Mouse (Mus musculus): Measurements from ENCODE around the gene Vps25. TPM values are rescaled to one million over a fixed set of nuclear protein-coding genes. Genes with fewer than 3 reads are reported as not detected.

Gene Vps25
- total and polyA plus RNA-seq, 3 experiments, result 105 to 211 (median 132) TPM

DNA sequence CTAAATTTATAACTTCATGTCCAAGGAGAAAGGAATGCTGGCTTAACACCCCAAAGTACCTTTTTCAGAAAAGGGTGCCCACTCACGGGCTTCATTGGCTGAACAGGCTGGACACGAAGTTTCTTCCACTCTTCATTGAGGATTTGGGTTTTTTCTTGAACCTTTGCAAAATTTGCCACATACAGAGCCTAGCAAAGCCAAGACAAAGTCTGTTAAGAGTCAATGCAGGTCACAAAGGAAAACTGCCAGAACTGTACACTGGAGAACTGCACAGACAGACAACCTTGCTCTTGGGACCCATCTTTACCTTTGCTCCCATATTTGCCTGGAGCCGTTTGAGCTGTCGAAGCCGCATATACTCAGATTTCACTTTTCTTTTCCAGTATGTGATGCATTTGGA lies 36.6 kb upstream of the Vps25 start:
- peaks cover 2 to 21% of the 10 kb centered on the region in 2 experiments; a peak in 3 of 4 replicates for H3K4me1 ChIP-seq (ENCODE audit: control insufficient read depth in 1 of 2, insufficient read depth in 2 of 2)
- in situ Hi-C loops (cut with MboI; ENCODE audit: low pct_ligation_motif_present, low pct_unique_long_range_greater_than_20kb, low sequenced_read_pairs) (loop anchor here (5.0 to 10.0 kb wide), 2 partner anchors 35 to 78 kb away; partner anchors contain the start of gene Vps25), dilution Hi-C loops (cut with MboI; ENCODE audit: extremely low pct_ligation_motif_present, extremely low pct_unique_long_range_greater_than_20kb, low sequenced_read_pairs) (no loop called here)
- H3K79me2 ChIP-seq (replicated peaks; ENCODE audit: control insufficient read depth, extremely low read depth, insufficient read depth, poor library complexity, severe bottlenecking), result peaks cover 5% of the 10 kb centered on the region
- no peaks in the 10 kb centered on the region for H3K9me3 ChIP-seq (replicated peaks; ENCODE audit: low read length)
- no peak overlapping the region for H3K9ac ChIP-seq (ENCODE audit: insufficient read depth, low read depth)
- H3K4me3 ChIP-seq (replicated peaks in 1 of 3; ENCODE audit: low read depth in 2 of 3, low read length in 2 of 3, poor library complexity in 1 of 3), result no peak overlapping the region
- H3K27ac ChIP-seq (ENCODE audit: insufficient read depth, low read depth), result no peak overlapping the region
- peaks cover 29 to 65% of the 10 kb centered on the region in 2 experiments for H3K36me3 ChIP-seq (replicated peaks in 1 of 2; ENCODE audit: control insufficient read depth in 1 of 2, insufficient read depth in 1 of 2, low read length in 1 of 2)
- no peak overlapping the region for H3K4me2 ChIP-seq (ENCODE audit: insufficient read depth, low read depth, poor library complexity, severe bottlenecking)
- DNase-seq (ENCODE audit: extremely low read depth), result no peak
- H3K27me3 ChIP-seq (replicated peaks), result no peaks in the 10 kb centered on the region
- TF ChIP-seq ZC3H11A (IDR thresholded peaks at IDR 0.05; ENCODE audit: low read depth, low read length) (no peak), SIN3A (IDR thresholded peaks at IDR 0.05; ENCODE audit: low read length) (no peak), ETS1 (conservative IDR thresholded peaks at IDR 0.05; ENCODE audit: low read depth, low read length) (no peak), NRF1 (IDR thresholded peaks at IDR 0.05; ENCODE audit: low read depth, low read length) (no peak), RCOR1 (conservative IDR thresholded peaks at IDR 0.05; ENCODE audit: low read depth, low read length) (no peak), BHLHE40 (IDR thresholded peaks at IDR 0.05; ENCODE audit: low read depth, low read length) (no peak), CHD1 (IDR thresholded peaks at IDR 0.05; ENCODE audit: low read depth, low read length) (no peak), MXI1 (IDR thresholded peaks at IDR 0.05; ENCODE audit: low read depth, low read length) (no peak), EP300 (IDR thresholded peaks at IDR 0.05; ENCODE audit: low read length) (no peak)

DNA sequence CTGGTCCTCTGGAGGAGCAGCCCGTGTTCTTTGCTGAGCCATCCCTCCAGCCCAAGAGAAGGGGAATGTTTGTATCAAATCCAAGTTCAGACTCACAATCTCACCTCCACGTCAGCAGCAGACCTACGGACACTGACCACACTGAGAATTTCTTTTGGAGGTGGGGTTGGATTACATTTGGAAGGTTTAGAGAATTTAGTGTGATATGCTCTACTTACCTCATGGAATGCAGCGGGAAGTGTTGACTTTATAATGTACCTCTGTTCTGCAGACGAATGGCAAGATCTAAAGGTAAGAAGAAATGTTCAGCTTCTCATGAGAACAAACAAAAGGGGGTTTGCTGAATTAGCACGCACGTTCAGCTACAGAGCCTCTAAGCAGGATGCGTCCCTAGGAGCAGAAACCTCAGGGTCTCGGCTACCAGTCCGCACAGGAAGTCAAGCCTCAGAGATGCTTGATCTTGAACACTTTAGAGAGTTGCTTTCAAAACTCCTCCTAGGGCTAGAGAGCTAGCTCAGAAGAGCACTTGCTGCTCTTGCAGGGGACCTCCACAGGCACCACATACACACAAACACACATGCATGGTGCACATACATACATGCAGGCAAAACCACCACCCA lies 35.0 kb upstream of the Vps25 start:
- H3K9ac ChIP-seq (ENCODE audit: insufficient read depth, low read depth), result no peak overlapping the region
- no peaks in the 10 kb centered on the region for H3K9me3 ChIP-seq (replicated peaks; ENCODE audit: low read length)
- H3K36me3 ChIP-seq (replicated peaks in 1 of 2; ENCODE audit: control insufficient read depth in 1 of 2, insufficient read depth in 1 of 2, low read length in 1 of 2), result peaks cover 22 to 58% of the 10 kb centered on the region in 2 experiments
- H3K79me2 ChIP-seq (replicated peaks; ENCODE audit: control insufficient read depth, extremely low read depth, insufficient read depth, poor library complexity, severe bottlenecking), result peaks cover 9% of the 10 kb centered on the region
- in situ Hi-C loops (cut with MboI; ENCODE audit: low pct_ligation_motif_present, low pct_unique_long_range_greater_than_20kb, low sequenced_read_pairs), result loop anchor here (5.0 to 10.0 kb wide), 2 partner anchors 34 to 76 kb away; partner anchors contain the start of gene Vps25
- no peak overlapping the region for H3K27ac ChIP-seq (ENCODE audit: insufficient read depth, low read depth)
- no peaks in the 10 kb centered on the region for H3K27me3 ChIP-seq (replicated peaks)
- TF ChIP-seq UBTF (IDR thresholded peaks at IDR 0.05; ENCODE audit: low read depth, low read length) (no peak), ZMIZ1 (IDR thresholded peaks at IDR 0.05; ENCODE audit: low read depth, low read length) (no peak), HCFC1 (IDR thresholded peaks at IDR 0.05; ENCODE audit: low read depth, low read length) (no peak), SIN3A (IDR thresholded peaks at IDR 0.05; ENCODE audit: low read length) (no peak), JUND (conservative IDR thresholded peaks at IDR 0.05; ENCODE audit: low read depth, low read length) (no peak), PAX5 (IDR thresholded peaks at IDR 0.05; ENCODE audit: low read length) (no peak), JUN (IDR thresholded peaks at IDR 0.05; ENCODE audit: insufficient read depth, low read depth, low read length) (no peak), CHD1 (IDR thresholded peaks at IDR 0.05; ENCODE audit: low read depth, low read length) (no peak), RAD21 (IDR thresholded peaks at IDR 0.05; ENCODE audit: low read depth, low read length) (no peak), GABPA (IDR thresholded peaks at IDR 0.05; ENCODE audit: insufficient replicate concordance, low read depth, low read length) (no peak), ZC3H11A (IDR thresholded peaks at IDR 0.05; ENCODE audit: low read depth, low read length) (no peak), TBP (conservative IDR thresholded peaks at IDR 0.05; ENCODE audit: low read depth, low read length) (no peak), CHD2 (IDR thresholded peaks at IDR 0.05; ENCODE audit: low read length) (no peak), MAX (IDR thresholded peaks at IDR 0.05; ENCODE audit: low read length) (no peak), CTCF (conservative IDR thresholded peaks at IDR 0.05 in 1 of 2, IDR thresholded peaks at IDR 0.05 in 1 of 2; ENCODE audit: low read depth in 2 of 2, low read length in 2 of 2) (no peak), SMC3 (IDR thresholded peaks at IDR 0.05; ENCODE audit: low read depth, low read length) (no peak), RCOR1 (conservative IDR thresholded peaks at IDR 0.05; ENCODE audit: low read depth, low read length) (no peak), POLR2A (IDR thresholded peaks at IDR 0.05; ENCODE audit: low read depth, low read length) (no peak)
- H3K4me2 ChIP-seq (ENCODE audit: insufficient read depth, low read depth, poor library complexity, severe bottlenecking), result no peak overlapping the region
- H3K4me1 ChIP-seq (ENCODE audit: control insufficient read depth in 1 of 2, insufficient read depth in 2 of 2), result peaks cover 2 to 21% of the 10 kb centered on the region in 2 experiments; a peak in 3 of 4 replicates
- no peak for DNase-seq (ENCODE audit: extremely low read depth)
- dilution Hi-C loops (cut with MboI; ENCODE audit: extremely low pct_ligation_motif_present, extremely low pct_unique_long_range_greater_than_20kb, low sequenced_read_pairs), result no loop called here
- H3K4me3 ChIP-seq (replicated peaks in 1 of 3; ENCODE audit: low read depth in 2 of 3, low read length in 2 of 3, poor library complexity in 1 of 3), result no peak overlapping the region

Measured in CH12.LX (cell line).